Comparison of ENCODE assay signal across 32 mouse cellular contexts in the genomic region with DNA sequence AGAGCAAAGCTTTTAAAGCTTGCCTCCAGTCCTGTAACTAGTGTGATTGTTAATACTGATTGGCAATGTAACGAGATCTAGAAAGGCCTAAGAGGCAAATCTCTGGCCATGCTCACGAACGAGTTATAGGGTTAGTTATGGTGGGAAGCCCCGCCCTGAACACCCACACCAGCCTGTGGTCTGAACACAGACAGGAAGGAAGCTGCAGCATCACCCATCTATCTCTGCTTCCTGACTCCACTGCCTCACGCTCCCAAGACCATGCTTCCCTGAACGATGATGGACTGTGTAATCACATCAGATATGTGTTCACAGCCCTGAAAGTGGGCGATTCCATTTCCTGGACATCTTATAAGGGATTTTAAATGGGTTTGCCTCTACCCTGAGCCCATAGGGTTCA. TPM values are rescaled to one million over a fixed set of nuclear protein-coding genes. Genes with fewer than 3 reads are reported as not detected.
DNase-seq lines count a peak whose midpoint lies in the region; ATAC-seq lines count a peak whose summit lies in the region.
"Had no signal": no experiment of that assay in that cellular context is flagged by ENCODE, and none has a peak within 500 bp of the region (broad histone marks: within the 10 kb centered on the region; RNA-seq: fewer than 3 reads in every experiment).

No protein-coding gene starts in this region.

- H3K36me3 ChIP-seq in forebrain, embryonic 11.5 days (ENCODE audit: control insufficient read depth, insufficient read depth, low read length) = no peaks in the 10 kb centered on the region
- H3K36me3 ChIP-seq: liver, embryonic 13.5 days; neural tube, embryonic 15.5 days had no signal

- no peaks in the 10 kb centered on the region for H3K27me3 ChIP-seq in forebrain, embryonic 11.5 days (ENCODE audit: control insufficient read depth, insufficient read depth, low read length)
- H3K27me3 ChIP-seq: liver, embryonic 13.5 days; neural tube, embryonic 15.5 days had no signal

- no peak overlapping the region for H3K4me2 ChIP-seq in forebrain, embryonic 11.5 days (ENCODE audit: low read depth, low read length, severe bottlenecking)
- H3K4me2 ChIP-seq: heart, embryonic 11.5 days; liver, embryonic 13.5 days; neural tube, embryonic 15.5 days had no signal

- no peak overlapping the region for H3K27ac ChIP-seq in forebrain, embryonic 11.5 days (ENCODE audit: low read depth, low read length)
- H3K27ac ChIP-seq: layer of hippocampus, adult 2 months; liver, embryonic 13.5 days; neural tube, embryonic 15.5 days; stomach, postnatal 0 days had no signal

- 90% methylated on average over 7 of the region's 7 CpGs for WGBS in forebrain, embryonic 11.5 days

- peak; percentile 42 for ATAC-seq in granulocyte monocyte progenitor cell, adult 5-6 weeks (replicated peaks; ENCODE audit: poor library complexity, severe bottlenecking)
- ATAC-seq in forebrain, embryonic 11.5 days (replicated peaks; ENCODE audit: low FRiP score) = no peak
- ATAC-seq: forebrain, embryonic 14.5 days; midbrain, embryonic 16.5 days had no signal

- H3K9me3 ChIP-seq in forebrain, embryonic 11.5 days (ENCODE audit: control insufficient read depth, low read length) = no peaks in the 10 kb centered on the region
- H3K9me3 ChIP-seq: liver, embryonic 13.5 days; neural tube, embryonic 15.5 days had no signal

- H3K4me1 ChIP-seq in forebrain, embryonic 11.5 days (replicated peaks; ENCODE audit: control insufficient read depth, insufficient read depth, low read length) = no peaks in the 10 kb centered on the region
- H3K4me1 ChIP-seq: liver, embryonic 13.5 days had no signal

- no peak overlapping the region for H3K9ac ChIP-seq in forebrain, embryonic 11.5 days (ENCODE audit: low read length)
- H3K9ac ChIP-seq: liver, embryonic 13.5 days; neural tube, embryonic 15.5 days had no signal

- peak; percentile 77 for DNase-seq in 416B (ENCODE audit: low read depth)
- peak; percentile 74 for DNase-seq in CD4-positive, CD25-positive, alpha-beta regulatory T cell, adult 2 months (ENCODE audit: low read depth, low spot score)
- peak; percentile 69 for DNase-seq in naive thymus-derived CD4-positive, alpha-beta T cell, adult 2 months (ENCODE audit: low read depth)
- no peak for DNase-seq in urinary bladder, adult 18-20 months (ENCODE audit: low spot score in 2 of 2)
- no peak for DNase-seq in spleen, postnatal 10 days (ENCODE audit: low spot score in 2 of 2)
- no peak for DNase-seq in heart, postnatal 36 days
- no peak for DNase-seq in forebrain, embryonic 11.5 days (ENCODE audit: low spot score)
- DNase-seq: adrenal gland, postnatal 14 days; cerebellum, adult 2 months; cerebellum, postnatal 25 days; embryo, embryonic 11 days; heart, adult 11 months; heart, postnatal 10 days; kidney, adult 18-20 months; kidney, postnatal 10 days; layer of hippocampus, postnatal 36 days; liver, embryonic 13.5 days; lung, adult 2 months; lung, postnatal 14 days had no signal

- intact Hi-C loops in heart, postnatal 36 days (cut with DNase I) = no loop called here

- H3K4me3 ChIP-seq in forebrain, embryonic 11.5 days (ENCODE audit: low read depth, low read length) = no peak overlapping the region
- H3K4me3 ChIP-seq: layer of hippocampus, adult 2 months; liver, embryonic 13.5 days; myocyte; neural tube, embryonic 15.5 days had no signal

RNA-seq across cellular contexts. Expression of gene Mpo, which starts 14.9 kb away (rescaled TPM):
- 13,307 and 13,753 TPM in 2 replicates for total RNA-seq in granulocyte monocyte progenitor cell, adult 5-6 weeks (2014; fragmentation: Nextera tagmentation)
- total RNA-seq in granulocyte monocyte progenitor cell, adult 5-6 weeks (2017) = 9,750 and 13,011 TPM in 2 replicates
- not detected for total RNA-seq in heart, postnatal 36 days (2021)
- polyA plus RNA-seq in forebrain, embryonic 11.5 days (2014; fragmentation: Nextera tagmentation; extraction: Ambion mirVana) = 3.6 and 3.9 TPM in 2 replicates
- total RNA-seq: gastrocnemius, adult 8-10 months; heart, postnatal 10 days; layer of hippocampus, adult 2 months; left cerebral cortex, postnatal 25 days had no signal
- polyA plus RNA-seq: C2C12, myocyte had no signal

RNA-seq across cellular contexts. Expression of gene Lpo, which starts 19.9 kb away (rescaled TPM):
- not detected in 2 replicates for total RNA-seq in granulocyte monocyte progenitor cell, adult 5-6 weeks (2014; fragmentation: Nextera tagmentation)
- not detected in 2 replicates for total RNA-seq in granulocyte monocyte progenitor cell, adult 5-6 weeks (2017)
- not detected for total RNA-seq in heart, postnatal 36 days (2021)
- polyA plus RNA-seq in forebrain, embryonic 11.5 days (2014; fragmentation: Nextera tagmentation; extraction: Ambion mirVana) = 0.28 and 1.0 TPM in 2 replicates
- total RNA-seq: adrenal gland, postnatal 14 days; gastrocnemius, adult 8-10 months; heart, postnatal 10 days; megakaryocyte-erythroid progenitor cell, adult 5-6 weeks had no signal
- polyA plus RNA-seq: C2C12; liver, embryonic 13.5 days; lung, adult 2 months; myocyte; urinary bladder, adult 2 months had no signal

RNA-seq across cellular contexts. Expression of gene Mks1, which starts 44.8 kb away (rescaled TPM):
- 12.5 and 28.4 TPM in 2 replicates for total RNA-seq in granulocyte monocyte progenitor cell, adult 5-6 weeks (2014; fragmentation: Nextera tagmentation)
- total RNA-seq in granulocyte monocyte progenitor cell, adult 5-6 weeks (2017) = 3.7 and 10.9 TPM in 2 replicates
- total RNA-seq in heart, postnatal 36 days (2021) = 1 to 10 TPM; 1.9 to 3.1 TPM
- 15.6 and 17.2 TPM in 2 replicates for polyA plus RNA-seq in forebrain, embryonic 11.5 days (2014; fragmentation: Nextera tagmentation; extraction: Ambion mirVana)

RNA-seq across cellular contexts. Expression of gene Tspoap1, which starts 47.9 kb away (rescaled TPM):
- 100 and 132 TPM in 2 replicates for total RNA-seq in granulocyte monocyte progenitor cell, adult 5-6 weeks (2014; fragmentation: Nextera tagmentation)
- 51.8 and 56.2 TPM in 2 replicates for total RNA-seq in granulocyte monocyte progenitor cell, adult 5-6 weeks (2017)
- total RNA-seq in heart, postnatal 36 days (2021) = under 1 TPM in 1 of 2 experiments, not detected in 1; 0.08 TPM
- polyA plus RNA-seq in forebrain, embryonic 11.5 days (2014; fragmentation: Nextera tagmentation; extraction: Ambion mirVana) = 18.8 and 19.9 TPM in 2 replicates
- total RNA-seq: gastrocnemius, adult 8-10 months had no signal
- polyA plus RNA-seq: C2C12 had no signal

Comparison
In these comparisons a context has a peak if more than half of its experiments do, and no peak if none do; other contexts are left out.
1. DNase-seq: peak in 416B (single experiment), CD4-positive, CD25-positive, alpha-beta regulatory T cell, adult 2 months (single experiment) and naive thymus-derived CD4-positive, alpha-beta T cell, adult 2 months (single experiment); none in urinary bladder, adult 18-20 months (0 of 2), spleen, postnatal 10 days (0 of 2), heart, postnatal 36 days (0 of 2) and forebrain, embryonic 11.5 days (single experiment).
2. RNA of gene Mpo, which starts 14.9 kb away (total RNA-seq): 9,750 to 13,753 TPM in granulocyte monocyte progenitor cell, adult 5-6 weeks; not detected in heart, postnatal 36 days; every median in the first group is over 1,000 times any median in the second.